Mouse (Mus musculus) E14TG2a.4 (cell line): ENCODE data around the gene Clstn1.

Experiments used
- CTCF ChIP-seq: conservative IDR thresholded peaks from 2 replicates; pipeline ENCODE4 v1.5.1; 2014; ENCODE audit warnings: low read length
- POU5F1 ChIP-seq: IDR thresholded peaks from 2 replicates; pipeline ENCODE4 v1.6.1; 2014; ENCODE audit warnings: low read length, borderline replicate concordance

DNA sequence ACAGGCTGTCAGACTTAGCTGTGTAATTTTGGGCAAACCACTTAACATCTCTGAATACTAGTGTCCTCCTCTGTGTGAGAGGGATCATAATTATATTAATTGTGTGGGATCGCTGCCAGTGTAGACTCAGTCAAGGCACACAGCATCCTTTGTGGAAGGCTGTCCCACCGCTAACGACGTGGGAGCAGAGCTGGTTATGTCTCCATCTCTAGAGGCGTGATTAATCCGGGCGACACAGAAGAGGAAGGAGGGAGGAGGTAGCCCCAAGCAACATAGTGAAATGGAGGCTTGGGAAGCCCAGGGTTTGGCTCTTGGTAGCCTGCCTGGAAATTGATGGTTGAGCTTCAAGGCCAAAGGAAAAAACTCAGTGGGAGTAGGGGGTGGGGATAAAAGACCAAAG, 7.4 kb upstream of the Clstn1 start:
- TF ChIP-seq CTCF (no peak), POU5F1 (no peak)
